Mouse (Mus musculus) CH12.LX (cell line): ENCODE results near the gene Fgfr2.

Experiments
- CHD1 ChIP-seq: IDR thresholded peaks from 2 replicates; pipeline ENCODE4 v1.6.1; 2012; ENCODE audit warnings: low read depth, low read length, improper control_type of control experiment, inconsistent platforms
- CTCF ChIP-seq, 2 experiments: IDR thresholded peaks in 1 of 2; conservative IDR thresholded peaks in 1 of 2; 2 replicates each; pipeline ENCODE4 v1.5.1; 2011 to 2012; ENCODE audit warnings: low read depth in 2 of 2, low read length in 2 of 2, improper control_type of control experiment in 1 of 2, inconsistent platforms in 1 of 2, mild to moderate bottlenecking in 1 of 2, moderate library complexity in 1 of 2
- E2F4 ChIP-seq: IDR thresholded peaks from 2 replicates; pipeline ENCODE4 v1.6.1; 2011; ENCODE audit warnings: low read depth, low read length, improper control_type of control experiment; ENCODE audit not compliant: insufficient replicate concordance
- EP300 ChIP-seq: IDR thresholded peaks from 2 replicates; pipeline ENCODE4 v1.6.1; 2011; ENCODE audit warnings: low read length, improper control_type of control experiment
- GABPA ChIP-seq: IDR thresholded peaks from 2 replicates; pipeline ENCODE4 v1.6.1; 2012; ENCODE audit warnings: low read depth, low read length, improper control_type of control experiment, inconsistent platforms; ENCODE audit not compliant: insufficient replicate concordance
- MAFK ChIP-seq: IDR thresholded peaks from 2 replicates; pipeline ENCODE4 v1.6.1; 2011; ENCODE audit warnings: low read length, improper control_type of control experiment; ENCODE audit not compliant: insufficient replicate concordance
- MAZ ChIP-seq: IDR thresholded peaks from 2 replicates; pipeline ENCODE4 v1.6.1; 2012; ENCODE audit warnings: low read depth, mild to moderate bottlenecking, inconsistent platforms, low read length, improper control_type of control experiment, moderate library complexity
- MXI1 ChIP-seq: IDR thresholded peaks from 2 replicates; pipeline ENCODE4 v1.6.1; 2011; ENCODE audit warnings: mild to moderate bottlenecking, low read depth, low read length, improper control_type of control experiment
- POLR2A ChIP-seq: IDR thresholded peaks from 2 replicates; pipeline ENCODE4 v1.6.1; 2011; ENCODE audit warnings: low read depth, mild to moderate bottlenecking, improper control_type of control experiment, low read length
- POLR2AphosphoS2 ChIP-seq: IDR thresholded peaks from 2 replicates; pipeline ENCODE4 v1.6.1; 2011; ENCODE audit warnings: low read depth, low read length, improper control_type of control experiment
- TCF12 ChIP-seq: IDR thresholded peaks from 2 replicates; pipeline ENCODE4 v1.6.1; 2014; ENCODE audit warnings: low read depth, mild to moderate bottlenecking, inconsistent platforms, low read length, improper control_type of control experiment
- ZC3H11A ChIP-seq: IDR thresholded peaks from 2 replicates; pipeline ENCODE4 v1.6.1; 2012; ENCODE audit warnings: low read depth, mild to moderate bottlenecking, inconsistent platforms, low read length, improper control_type of control experiment
- ZNF384 ChIP-seq: IDR thresholded peaks from 2 replicates; pipeline ENCODE4 v1.6.1; 2012; ENCODE audit warnings: low read depth, low read length, improper control_type of control experiment, inconsistent platforms

GRCm38 (mm10) chr7:130943280-130943895 is 2179.8 kb downstream of the Fgfr2 start:
- TF ChIP-seq POLR2A (no peak), TCF12 (no peak), CTCF (conservative IDR thresholded peaks at IDR 0.05 in 1 of 2, IDR thresholded peaks at IDR 0.05 in 1 of 2; ENCODE audit: low read depth in 2 of 2, low read length in 2 of 2) (no peak), GABPA (no peak), MAFK (no peak), MXI1 (no peak), E2F4 (no peak), MAZ (no peak), EP300 (no peak), ZC3H11A (no peak), ZNF384 (no peak), CHD1 (no peak), POLR2AphosphoS2 (no peak)
